Mouse (Mus musculus) kidney, postnatal 0 days (tissue): ENCODE measurements around the gene Nlrp3. TPM values are rescaled to one million over a fixed set of nuclear protein-coding genes. Genes with fewer than 3 reads are reported as not detected.

Experiments used
- ATAC-seq: fragments of 200-750 bp; cut with Nextera tagmentation; replicated peaks from 2 replicates; pipeline ENCODE4 v1.8.0; 2017; ENCODE audit warnings: low read depth, moderate number of reproducible peaks, moderate TSS enrichment, moderate library complexity; ENCODE audit not compliant: low FRiP score
- DNase-seq: peaks from one replicate; pipeline ENCODE4 v3.0.0-alpha.2; 2016; ENCODE audit warnings: low spot score
- H3K27ac ChIP-seq: fragments of 300-500 bp; sonication (generic); 2 replicates; pipeline ENCODE4 v1.5.1; 2014; ENCODE audit warnings: mild to moderate bottlenecking
- H3K27me3 ChIP-seq: fragments of 300-500 bp; sonication (generic); 2 replicates; pipeline ENCODE4 v1.6.1; 2014; ENCODE audit warnings: low read length, mixed read lengths; ENCODE audit not compliant: insufficient read depth
- H3K36me3 ChIP-seq: fragments of 300-500 bp; sonication (generic); 2 replicates; pipeline ENCODE4 v1.6.1; 2014; ENCODE audit warnings: low read length, mixed read lengths; ENCODE audit not compliant: insufficient read depth
- H3K4me1 ChIP-seq: fragments of 300-500 bp; sonication (generic); replicated peaks from 2 replicates; pipeline ENCODE4 v1.6.1; 2014; ENCODE audit warnings: antibody characterized with exemption, low read length, mixed read lengths; ENCODE audit not compliant: insufficient read depth
- H3K4me2 ChIP-seq: fragments of 300-500 bp; sonication (generic); 2 replicates; pipeline ENCODE4 v1.6.1; 2014; ENCODE audit warnings: mild to moderate bottlenecking, low read length, moderate library complexity, mixed read lengths
- H3K4me3 ChIP-seq: fragments of 300-500 bp; sonication (generic); replicated peaks from 2 replicates; pipeline ENCODE4 v1.5.1; 2014; ENCODE audit warnings: low read depth, low read length
- H3K9ac ChIP-seq: fragments of 300-500 bp; sonication (generic); 2 replicates; pipeline ENCODE4 v1.6.1; 2014; ENCODE audit warnings: low read depth, low read length
- H3K9me3 ChIP-seq: fragments of 300-500 bp; sonication (generic); replicated peaks from 2 replicates; pipeline ENCODE4 v1.6.1; 2016; ENCODE audit warnings: low read length, inconsistent platforms, mixed read lengths
- CTCF ChIP-seq: IDR thresholded peaks from 2 replicates; pipeline ENCODE4 v1.5.1; 2016; ENCODE audit warnings: antibody characterized with exemption, low read depth, mild to moderate bottlenecking, moderate library complexity
- WGBS: fragments of 180-500 bp; shearing (Covaris S2); extraction: QIAGEN DNeasy Blood & Tissue Kit; methylation state at CpG from one replicate; pipeline ENCODE4 v1.1.7; 2014; 5-methylcytosine and 5-hydroxymethylcytosine counted together
- polyA plus RNA-seq: library from polyadenylated mRNA; unstranded; fragments of >200 nt; fragmentation: Nextera tagmentation; extraction: Ambion mirVana; gene quantifications from 2 replicates; pipeline ENCODE4 v1.2.1, GENCODE M21; 2015

The Nlrp3 gene
- polyA plus RNA-seq, 1 experiment from 2014 or later = 0.09 TPM

DNA sequence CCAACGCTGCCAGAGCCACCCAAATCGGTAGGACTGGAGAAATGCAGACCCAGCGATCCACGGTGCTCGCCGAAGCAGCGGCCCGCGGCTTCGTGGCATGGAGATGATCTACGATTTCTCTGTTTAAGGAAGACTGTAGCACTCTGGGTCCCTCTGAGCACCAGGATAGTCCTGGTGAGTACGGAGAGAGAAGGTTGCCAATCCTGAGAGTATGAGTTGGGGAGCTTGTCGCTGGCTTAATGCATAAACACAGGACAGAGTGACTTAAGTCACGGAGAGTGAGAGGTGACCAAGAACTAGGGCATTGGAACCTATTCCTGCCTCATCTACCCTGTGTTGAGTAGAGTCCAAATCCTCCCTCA, 34.7 kb upstream of the Nlrp3 start:
- H3K9ac ChIP-seq = peak overlapping the region; percentile 96
- DNase-seq (no peak), ATAC-seq (peak; percentile 23)
- no peaks in the 10 kb centered on the region for H3K9me3 ChIP-seq
- peaks cover 32% of the 10 kb centered on the region for H3K36me3 ChIP-seq
- WGBS = 2% methylated on average over 14 of the region's 14 CpGs
- no peaks in the 10 kb centered on the region for H3K27me3 ChIP-seq
- peak overlapping the region; percentile 96 for H3K4me2 ChIP-seq
- peak overlapping the region; percentile 92 for H3K27ac ChIP-seq
- TF ChIP-seq CTCF = no peak
- peaks cover 9% of the 10 kb centered on the region for H3K4me1 ChIP-seq
- H3K4me3 ChIP-seq = peak overlapping the region; percentile 91

DNA sequence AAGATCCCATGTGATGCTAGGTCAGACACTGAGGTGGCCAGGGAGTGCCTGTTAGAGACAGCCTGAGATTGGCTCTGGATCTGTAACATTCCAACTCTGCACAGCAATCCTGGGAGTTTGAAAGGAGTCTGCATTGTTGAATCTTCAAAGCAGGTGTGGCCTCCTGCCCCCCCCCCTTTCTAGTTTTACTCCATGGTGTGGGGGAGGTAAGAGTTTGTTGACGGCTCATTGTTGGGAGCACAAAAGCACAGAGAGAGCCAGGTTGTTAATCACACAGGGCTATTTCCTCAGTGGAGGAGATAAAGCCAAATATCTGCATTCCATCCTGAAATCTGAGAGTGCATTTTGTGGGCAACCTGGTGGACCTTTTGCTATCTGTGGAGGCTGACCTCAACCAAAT, 29.8 kb upstream of the Nlrp3 start:
- TF ChIP-seq CTCF = no peak
- WGBS = 20% methylated on average over 1 of the region's 1 CpGs
- Histone ChIP-seq H3K36me3 (0 out of 2 replicates have a peak, but pooled peaks cover 7% of the 10 kb centered on the region), H3K9me3 (no peaks in the 10 kb centered on the region), H3K4me1 (peaks cover 9% of the 10 kb centered on the region), H3K27me3 (no peaks in the 10 kb centered on the region), H3K4me3 (no peak overlapping the region), H3K9ac (no peak overlapping the region), H3K4me2 (no peak overlapping the region), H3K27ac (no peak overlapping the region)
- DNase-seq (no peak), ATAC-seq (no peak)

DNA sequence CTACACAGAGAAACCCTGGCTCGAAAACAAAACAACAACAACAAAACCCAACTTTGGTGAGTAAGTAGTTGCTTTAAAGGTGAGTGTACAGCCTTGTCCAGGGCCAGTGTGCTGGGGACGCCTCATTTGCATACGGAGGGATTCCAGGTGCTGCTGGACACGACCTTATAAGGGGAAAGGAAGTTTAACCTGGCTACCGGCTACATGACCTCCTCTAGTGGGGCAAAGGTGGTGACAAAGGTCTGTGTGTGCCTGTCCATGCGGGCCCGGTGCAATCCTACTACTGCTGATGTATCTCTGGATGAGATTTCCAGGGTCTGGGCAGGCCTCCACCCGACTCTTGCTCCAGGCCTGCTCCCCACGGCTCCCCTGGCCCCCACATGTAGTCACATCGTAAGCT, 28.6 kb upstream of the Nlrp3 start:
- H3K9ac ChIP-seq = no peak overlapping the region
- no peaks in the 10 kb centered on the region for H3K9me3 ChIP-seq
- no peak overlapping the region for H3K27ac ChIP-seq
- no peaks in the 10 kb centered on the region for H3K27me3 ChIP-seq
- DNase-seq = no peak
- 0 out of 2 replicates have a peak, but pooled peaks cover 7% of the 10 kb centered on the region for H3K36me3 ChIP-seq
- 85% methylated on average over 10 of the region's 10 CpGs for WGBS
- no peak overlapping the region for H3K4me3 ChIP-seq
- peaks cover 1% of the 10 kb centered on the region; the same call in 1 of the 2 replicates for H3K4me1 ChIP-seq
- H3K4me2 ChIP-seq = no peak overlapping the region
- no peak for ATAC-seq
- TF ChIP-seq CTCF = no peak

DNA sequence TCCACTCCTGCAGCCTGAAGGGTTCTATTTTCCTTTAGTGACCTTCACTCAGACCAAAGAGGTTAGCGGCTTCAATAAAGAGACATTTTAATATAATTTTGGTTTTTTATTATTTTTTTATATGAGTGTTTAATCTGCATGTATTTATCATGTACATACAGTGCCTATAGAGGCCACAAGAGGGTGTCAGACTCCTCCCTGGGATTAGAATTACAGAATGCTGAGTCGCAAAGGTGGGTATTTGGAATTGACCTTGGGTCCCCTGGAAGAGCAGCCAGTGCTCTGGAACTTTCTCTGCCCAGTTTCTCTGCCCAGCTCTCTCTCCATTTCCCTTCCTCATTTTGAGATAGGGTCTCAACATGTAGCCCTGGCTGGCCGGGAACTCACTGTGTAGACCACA, 27.8 kb upstream of the Nlrp3 start:
- DNase-seq (no peak), ATAC-seq (no peak)
- WGBS = 77% methylated on average over 3 of the region's 3 CpGs
- Histone ChIP-seq H3K4me3 (no peak overlapping the region), H3K36me3 (0 out of 2 replicates have a peak, but pooled peaks cover 7% of the 10 kb centered on the region), H3K4me2 (no peak overlapping the region), H3K9me3 (no peaks in the 10 kb centered on the region), H3K27ac (no peak overlapping the region), H3K27me3 (no peaks in the 10 kb centered on the region), H3K4me1 (no peaks in the 10 kb centered on the region), H3K9ac (no peak overlapping the region)
- peak; percentile 44; the same call in 1 of the 2 replicates for TF ChIP-seq CTCF

DNA sequence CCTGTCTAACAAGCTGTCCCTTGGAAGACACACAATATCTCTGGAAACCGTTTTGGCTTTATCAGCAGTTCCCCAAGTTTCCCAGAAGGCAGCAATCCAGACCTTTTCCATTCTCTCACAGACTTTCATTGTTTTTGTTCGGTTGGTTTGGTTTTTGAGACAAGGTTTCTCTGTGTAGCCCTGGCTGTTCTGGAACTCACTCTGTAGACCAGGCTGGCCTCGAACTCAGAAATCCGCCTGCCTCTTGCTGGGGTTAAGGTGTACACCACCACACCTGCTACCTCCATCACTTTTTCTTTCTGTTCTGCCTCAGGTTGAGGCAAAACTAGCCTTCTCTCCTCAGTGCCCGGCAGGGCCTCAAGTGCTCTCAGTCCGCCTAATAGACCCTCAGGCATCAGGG, 27.0 kb upstream of the Nlrp3 start:
- no peaks in the 10 kb centered on the region for H3K27me3 ChIP-seq
- ATAC-seq = no peak
- H3K9ac ChIP-seq = no peak overlapping the region
- no peak overlapping the region for H3K4me3 ChIP-seq
- H3K4me1 ChIP-seq = no peaks in the 10 kb centered on the region
- DNase-seq = no peak
- H3K27ac ChIP-seq = no peak overlapping the region
- H3K36me3 ChIP-seq = 0 out of 2 replicates have a peak, but pooled peaks cover 7% of the 10 kb centered on the region
- no peak overlapping the region for H3K4me2 ChIP-seq
- no peak for TF ChIP-seq CTCF
- 68% methylated on average over 6 of the region's 6 CpGs for WGBS
- H3K9me3 ChIP-seq = no peaks in the 10 kb centered on the region

DNA sequence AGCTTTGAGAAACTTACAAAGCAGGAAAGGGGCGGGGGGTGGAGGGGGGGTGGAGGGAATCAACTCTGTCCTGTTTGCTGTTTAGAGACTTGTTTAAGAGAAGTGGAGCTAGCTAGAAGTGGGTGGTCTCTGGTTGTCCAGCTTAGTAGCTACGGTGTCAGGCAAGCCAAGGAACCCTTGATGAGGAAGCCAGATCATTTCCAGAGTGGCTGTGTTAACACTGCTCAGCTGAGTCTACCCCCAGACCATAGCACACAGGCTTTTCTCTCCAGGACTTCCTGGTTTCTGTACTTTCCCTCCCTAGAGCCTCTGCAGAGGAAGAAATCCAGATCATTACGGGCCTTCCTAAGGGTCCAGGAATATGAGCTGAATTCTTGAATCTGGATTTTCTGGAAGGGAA, 26.6 kb upstream of the Nlrp3 start:
- 52% methylated on average over 3 of the region's 3 CpGs for WGBS
- no peak overlapping the region for H3K4me3 ChIP-seq
- TF ChIP-seq CTCF = no peak
- no peak overlapping the region for H3K4me2 ChIP-seq
- no peaks in the 10 kb centered on the region for H3K27me3 ChIP-seq
- H3K9me3 ChIP-seq = no peaks in the 10 kb centered on the region
- no peak for ATAC-seq
- no peak overlapping the region for H3K27ac ChIP-seq
- H3K36me3 ChIP-seq = 0 out of 2 replicates have a peak, but pooled peaks cover 4% of the 10 kb centered on the region
- 0 out of 2 replicates have a peak, but pooled peaks cover 2% of the 10 kb centered on the region for H3K4me1 ChIP-seq
- H3K9ac ChIP-seq = no peak overlapping the region
- no peak for DNase-seq

GRCm38 (mm10) chr11:59517441-59517840, 23.9 kb upstream of the Nlrp3 start:
- no peak for ATAC-seq
- no peaks in the 10 kb centered on the region for H3K27me3 ChIP-seq
- 0 out of 2 replicates have a peak, but pooled peaks cover 3% of the 10 kb centered on the region for H3K4me1 ChIP-seq
- H3K4me3 ChIP-seq = no peak overlapping the region
- H3K4me2 ChIP-seq = no peak overlapping the region
- WGBS = 84% methylated on average over 1 of the region's 1 CpGs
- TF ChIP-seq CTCF = no peak
- no peak for DNase-seq
- no peaks in the 10 kb centered on the region for H3K36me3 ChIP-seq
- no peak overlapping the region for H3K27ac ChIP-seq
- H3K9me3 ChIP-seq = no peaks in the 10 kb centered on the region
- no peak overlapping the region for H3K9ac ChIP-seq
